Mouse (Mus musculus) ES-E14 (cell line): ENCODE data around the gene Slc11a1.

Experiments used
- HCFC1 ChIP-seq: IDR thresholded peaks from 2 replicates; pipeline ENCODE4 v1.6.1; 2012; ENCODE audit warnings: low read length, inconsistent platforms, borderline replicate concordance; ENCODE audit not compliant: insufficient read depth
- ZC3H11A ChIP-seq: IDR thresholded peaks from 2 replicates; pipeline ENCODE4 v1.6.1; 2012; ENCODE audit warnings: low read depth, mild to moderate bottlenecking, inconsistent platforms, low read length, borderline replicate concordance

GRCm38 (mm10) chr1:74332241-74332763 is 42.7 kb upstream of the Slc11a1 start:
- TF ChIP-seq ZC3H11A (no peak), HCFC1 (no peak; the same call in 1 of the 2 replicates)
